7 mouse cellular contexts compared by ENCODE assay signal in the genomic region with DNA sequence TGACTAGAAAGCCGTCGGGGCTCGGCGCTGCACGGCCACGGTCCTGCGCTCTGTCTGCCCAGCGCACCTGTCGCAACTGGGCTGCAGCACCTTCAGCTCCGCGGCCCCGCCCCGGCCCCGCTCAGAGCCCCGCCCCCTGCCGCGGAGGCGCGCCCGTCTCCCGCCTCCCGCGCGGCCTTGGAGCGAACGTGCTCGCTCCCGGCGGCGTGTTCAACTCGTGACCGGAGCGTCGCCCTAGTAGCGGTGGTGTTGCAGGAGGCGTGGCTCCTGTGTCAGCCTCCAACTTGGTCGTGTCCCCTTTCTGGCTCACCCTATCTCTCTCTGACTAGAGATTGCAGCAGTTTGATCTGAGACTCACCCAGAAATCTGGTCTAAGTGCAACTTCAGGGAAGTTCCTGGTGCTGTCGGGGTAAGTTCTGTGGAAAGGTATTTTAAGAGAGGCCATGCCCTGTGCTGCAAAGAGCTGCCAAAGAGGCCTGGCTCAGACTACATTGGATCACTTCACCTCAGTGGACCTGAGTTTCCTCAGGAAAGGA. TPM values are rescaled to one million over a fixed set of nuclear protein-coding genes. Genes with fewer than 3 reads are reported as not detected.
DNase-seq lines count a peak whose midpoint lies in the region; ATAC-seq and TF ChIP-seq lines count a peak whose summit lies in the region.

Gene Lima1 (minus strand): TSS at position 123 of the 536 bp plus-strand sequence.

- 0 out of 2 replicates have a peak, but pooled peaks cover 3% of the 10 kb centered on the region for H3K4me1 ChIP-seq in intestine, postnatal 0 days (replicated peaks; ENCODE audit: control insufficient read depth, insufficient read depth, low read length)
- H3K4me1 ChIP-seq in midbrain, embryonic 12.5 days, result peaks cover 14% of the 10 kb centered on the region
- peaks cover 6% of the 10 kb centered on the region; the same call in 1 of the 2 replicates for H3K4me1 ChIP-seq in small intestine, adult 2 months (ENCODE audit: control insufficient read depth, insufficient read depth, insufficient read length, low read length)

- no peaks in the 10 kb centered on the region for H3K27me3 ChIP-seq in intestine, postnatal 0 days (replicated peaks; ENCODE audit: control insufficient read depth, insufficient read depth, low read length)
- H3K27me3 ChIP-seq in midbrain, embryonic 12.5 days, result peaks cover 7% of the 10 kb centered on the region; the same call in 1 of the 2 replicates
- no peaks in the 10 kb centered on the region for H3K27me3 ChIP-seq in small intestine, adult 2 months (ENCODE audit: control insufficient read depth, insufficient read depth, low read length)

- no peaks in the 10 kb centered on the region for H3K36me3 ChIP-seq in intestine, postnatal 0 days (ENCODE audit: control insufficient read depth, insufficient read depth)
- H3K36me3 ChIP-seq in midbrain, embryonic 12.5 days, result no peaks in the 10 kb centered on the region
- H3K36me3 ChIP-seq in small intestine, adult 2 months (ENCODE audit: control insufficient read depth, insufficient read depth, low read length), result no peaks in the 10 kb centered on the region

- TF ChIP-seq CTCF in intestine, postnatal 0 days (IDR thresholded peaks at IDR 0.05; ENCODE audit: low read depth), result no peak
- TF ChIP-seq CTCF in small intestine, adult 2 months (IDR thresholded peaks at IDR 0.05; ENCODE audit: extremely low read depth, insufficient read length, insufficient replicate concordance, low read depth, low read length), result no peak

- intact Hi-C loops in left cerebral cortex, postnatal 4 days (cut with DNase I), result no loop called here

- under 1% methylated on average over 38 of the region's 38 CpGs for WGBS in intestine, postnatal 0 days
- WGBS in midbrain, embryonic 12.5 days, result 2% methylated on average over 27 of the region's 38 CpGs
- WGBS in small intestine, adult 2 months, result 1% methylated on average over 38 of the region's 38 CpGs

- H3K9ac ChIP-seq in intestine, postnatal 0 days (ENCODE audit: low read depth, low read length), result peak within 1 kb of the TSS; percentile 66
- peak within 1 kb of the TSS; percentile 72 for H3K9ac ChIP-seq in midbrain, embryonic 12.5 days (replicated peaks)

- peak within 1 kb of the TSS; percentile 81 for H3K4me2 ChIP-seq in intestine, postnatal 0 days (replicated peaks; ENCODE audit: low read depth)
- peak within 1 kb of the TSS; percentile 94 for H3K4me2 ChIP-seq in midbrain, embryonic 12.5 days (replicated peaks)

- peak; percentile 96 for TF ChIP-seq POLR2A in small intestine, adult 2 months (IDR thresholded peaks at IDR 0.05; ENCODE audit: low read depth, low read length)

- H3K9me3 ChIP-seq in intestine, postnatal 0 days (ENCODE audit: control insufficient read depth), result no peaks in the 10 kb centered on the region
- no peaks in the 10 kb centered on the region for H3K9me3 ChIP-seq in midbrain, embryonic 12.5 days

- H3K27ac ChIP-seq in intestine, postnatal 0 days (ENCODE audit: low read depth, low read length), result peak within 1 kb of the TSS; percentile 89
- H3K27ac ChIP-seq in midbrain, embryonic 12.5 days (replicated peaks), result no peak within 1 kb of the TSS
- H3K27ac ChIP-seq in small intestine, adult 2 months (ENCODE audit: insufficient read depth, low read depth, low read length), result peak within 1 kb of the TSS; percentile 97

- peak; percentile 88 for DNase-seq in adrenal gland, adult 8-10 months
- peak; percentile 90 for DNase-seq in embryo, embryonic 9.5 days (ENCODE audit: extremely low spot score)
- DNase-seq in gonadal fat pad, adult 2 months (ENCODE audit: low read depth), result no peak
- peak; percentile 89 for DNase-seq in left cerebral cortex, postnatal 4 days

- H3K4me3 ChIP-seq in intestine, postnatal 0 days (ENCODE audit: low read depth, low read length), result peak within 1 kb of the TSS; percentile 66
- peak within 1 kb of the TSS; percentile 71 for H3K4me3 ChIP-seq in midbrain, embryonic 12.5 days
- peak within 1 kb of the TSS; percentile 92 for H3K4me3 ChIP-seq in small intestine, adult 2 months (ENCODE audit: low read depth, low read length)

- ATAC-seq in intestine, postnatal 0 days, result peak; percentile 96
- peak; percentile 93 for ATAC-seq in midbrain, embryonic 12.5 days (ENCODE audit: low FRiP score, low read depth)

RNA-seq across cellular contexts. Expression of gene Lima1, which starts in this region (rescaled TPM):
- total RNA-seq in adrenal gland, adult 8-10 months (2022), result 10 to 100 TPM; 42.8 to 70.7 (median 52.7) TPM
- polyA plus RNA-seq in gonadal fat pad, adult 2 months (2012; rRNA removed), result 28.4 and 33.8 TPM in 2 replicates
- polyA plus RNA-seq in intestine, postnatal 0 days (2015; fragmentation: Nextera tagmentation; extraction: Ambion mirVana), result 64.3 and 78.9 TPM in 2 replicates
- total RNA-seq in left cerebral cortex, postnatal 4 days (2021), result 10 to 100 TPM; 13.6 to 15.6 TPM
- polyA plus RNA-seq in midbrain, embryonic 12.5 days (2016; fragmentation: Nextera tagmentation; extraction: Ambion mirVana), result 25.3 and 27.5 TPM in 2 replicates
- polyA plus RNA-seq in small intestine, adult 2 months (2012; rRNA removed), result 26.1 and 47.7 TPM in 2 replicates
